Mouse (Mus musculus) embryo, embryonic 10 days (tissue): ENCODE measurements around the gene Gusb.
"Not testable (repeated sequence)": the region's sequence is repeated elsewhere in the genome, so short reads cannot be mapped to it uniquely, and the experiment has no call there.

Source experiments
- DNase-seq: peaks from one replicate; pipeline ENCODE4 v3.0.0-alpha.2; 2015; ENCODE audit warnings: low spot score

Gene Gusb

DNA sequence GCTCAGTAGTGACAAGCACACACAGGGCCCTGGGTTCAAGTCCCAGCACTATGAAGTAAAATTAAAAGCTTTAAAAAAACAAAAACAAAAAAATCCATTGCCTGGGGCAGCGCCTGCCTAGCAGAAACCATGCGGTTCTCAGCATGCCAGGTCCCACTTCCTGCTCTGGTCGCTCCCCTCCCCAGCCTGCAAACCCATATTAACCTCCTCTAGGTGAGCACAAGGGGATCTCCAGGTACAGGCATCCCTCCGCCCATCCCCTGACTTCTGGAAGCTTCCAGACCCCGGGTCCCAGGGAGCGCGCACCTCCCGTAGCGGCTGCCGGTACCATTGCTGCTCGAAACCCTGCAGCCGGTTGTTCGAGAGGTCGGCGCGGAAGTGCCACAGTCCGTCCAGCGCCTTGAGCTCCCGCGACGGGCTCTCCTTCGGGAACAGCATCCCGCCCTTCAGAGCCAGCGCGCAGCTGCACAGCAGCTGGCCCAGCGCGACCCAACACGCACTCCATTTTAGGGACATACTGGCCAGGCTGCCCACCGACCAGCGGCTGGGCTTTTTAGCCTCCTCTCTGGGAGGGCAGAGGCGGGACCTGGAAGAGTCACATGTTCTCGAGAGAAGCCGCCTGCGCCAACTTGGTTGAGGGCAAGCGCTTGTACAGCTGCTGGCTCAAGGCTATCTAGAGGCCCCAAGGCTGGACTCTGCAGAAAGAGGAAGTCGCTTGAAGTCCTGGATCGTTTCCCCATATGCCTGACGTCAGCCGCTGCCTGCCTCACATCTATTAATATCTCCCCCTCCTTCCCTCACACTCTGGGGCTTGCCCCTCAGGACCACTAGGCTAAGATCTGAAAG is at the start of gene Gusb:
TSS of gene Gusb (minus strand) at position 749 of the 846 bp plus-strand sequence.
- DNase-seq: peak; percentile 90

DNA sequence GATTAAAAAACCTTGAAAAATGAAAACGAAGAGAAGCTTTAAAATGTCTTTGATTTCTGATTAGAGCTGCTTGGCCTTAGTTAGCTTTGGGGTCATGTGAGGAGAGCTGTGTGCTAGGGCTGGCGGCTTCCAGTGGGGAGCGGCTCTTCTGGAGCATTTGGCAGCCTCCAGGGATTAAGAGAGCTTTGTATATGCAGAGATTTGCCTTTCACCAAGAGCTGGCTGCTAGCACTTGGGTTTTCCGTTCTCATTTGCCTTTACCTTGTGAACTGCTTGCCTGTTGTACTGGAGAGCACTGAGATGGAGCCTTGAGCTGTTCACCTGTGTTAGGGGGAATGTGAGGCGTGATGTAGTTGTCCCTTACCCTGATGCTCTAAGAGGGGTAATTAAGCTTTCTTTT is 49.7 kb upstream of the Gusb start:
- no peak for DNase-seq

DNA sequence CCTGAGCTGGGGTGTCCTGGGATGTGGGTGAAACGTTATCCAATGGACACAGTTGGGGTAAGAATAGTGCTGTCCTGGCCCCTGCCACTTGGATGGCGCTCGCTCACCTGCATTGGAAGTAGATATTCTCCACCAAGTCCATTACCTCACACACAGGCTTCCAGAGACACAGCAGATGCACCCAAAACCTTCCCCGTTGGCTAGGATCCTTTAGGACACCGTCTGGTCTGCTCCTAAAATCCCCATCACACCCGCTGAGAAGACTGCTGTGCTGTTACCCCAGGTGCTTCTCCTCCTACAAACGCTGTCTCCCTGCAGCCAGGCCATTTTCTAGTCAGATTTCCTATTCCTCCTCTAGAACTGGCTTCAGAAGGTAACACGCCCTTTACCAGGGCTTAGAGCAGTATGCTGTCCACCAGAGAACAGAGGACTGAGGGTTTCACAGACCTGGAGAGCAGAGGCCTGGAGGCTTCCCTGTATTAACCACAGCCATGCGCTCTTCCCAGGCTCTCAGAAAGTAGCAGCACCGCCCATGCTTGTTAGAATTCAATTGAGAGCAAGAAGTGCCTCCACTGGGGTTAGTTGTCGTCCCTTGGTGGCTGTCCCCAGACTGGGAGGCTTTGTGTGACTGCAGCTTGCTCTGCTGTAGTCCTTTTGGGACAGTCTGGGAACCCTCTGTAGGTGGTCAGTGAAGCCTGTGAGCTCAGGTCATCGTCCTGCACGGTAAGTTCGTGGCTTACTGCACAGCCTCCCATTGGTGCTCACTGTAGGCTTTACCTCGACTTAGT is 48.4 kb upstream of the Gusb start:
- no peak for DNase-seq

DNA sequence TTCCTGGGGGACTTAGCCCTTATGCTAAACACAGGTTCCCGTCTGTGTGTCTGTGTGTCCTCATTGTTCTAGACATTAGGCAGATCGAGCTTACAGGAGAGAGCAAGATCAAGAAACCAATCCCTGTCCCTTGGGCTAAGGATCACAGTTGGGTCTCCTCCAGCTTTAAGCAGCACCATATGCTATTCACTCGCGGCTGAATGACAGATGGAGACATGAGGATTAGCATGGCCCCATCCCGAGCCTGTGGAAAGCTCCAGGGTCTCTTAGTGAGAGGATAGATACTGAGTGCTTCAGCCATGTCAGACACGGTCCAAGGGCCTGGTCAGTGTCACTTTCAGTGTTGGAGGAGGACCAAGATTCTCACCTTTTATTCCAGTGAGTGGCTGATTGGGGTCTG is 47.6 kb upstream of the Gusb start:
- DNase-seq: no peak

DNA sequence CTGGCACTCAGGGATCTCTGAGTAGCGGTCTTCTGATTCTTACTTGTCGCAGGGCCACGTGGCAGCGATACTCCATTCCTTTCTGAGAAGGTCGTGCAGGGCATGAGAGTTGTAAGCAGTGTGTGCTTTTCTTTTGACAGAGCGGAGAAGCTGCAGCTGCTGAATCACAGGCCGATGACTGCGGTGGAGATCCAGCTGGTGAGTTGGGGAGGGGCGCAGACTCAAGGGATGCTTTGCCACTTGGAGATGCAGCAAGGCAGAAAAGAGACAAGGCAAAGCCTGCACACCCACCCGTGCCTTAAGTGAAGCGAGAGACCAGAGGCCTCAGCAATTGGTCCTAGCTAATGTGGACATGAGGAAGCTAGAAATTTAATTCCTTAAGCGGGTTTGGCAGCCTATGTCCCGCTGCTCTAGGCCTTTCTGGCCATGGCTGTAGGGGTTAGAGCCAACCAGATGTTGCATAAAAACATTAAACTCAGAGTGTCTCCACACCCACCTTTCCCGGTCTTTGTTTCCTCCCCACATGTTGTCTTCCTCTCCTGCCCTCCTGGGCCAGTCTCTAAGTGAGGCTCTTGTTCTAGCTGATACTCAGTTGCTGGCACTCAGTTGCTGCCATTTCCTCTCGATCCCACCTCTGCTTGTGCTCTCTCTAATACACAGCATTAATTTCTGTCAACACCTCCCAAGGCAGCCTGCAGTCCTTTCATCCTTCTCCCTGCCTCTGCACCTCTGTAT is 46.1 kb upstream of the Gusb start:
- no peak for DNase-seq

DNA sequence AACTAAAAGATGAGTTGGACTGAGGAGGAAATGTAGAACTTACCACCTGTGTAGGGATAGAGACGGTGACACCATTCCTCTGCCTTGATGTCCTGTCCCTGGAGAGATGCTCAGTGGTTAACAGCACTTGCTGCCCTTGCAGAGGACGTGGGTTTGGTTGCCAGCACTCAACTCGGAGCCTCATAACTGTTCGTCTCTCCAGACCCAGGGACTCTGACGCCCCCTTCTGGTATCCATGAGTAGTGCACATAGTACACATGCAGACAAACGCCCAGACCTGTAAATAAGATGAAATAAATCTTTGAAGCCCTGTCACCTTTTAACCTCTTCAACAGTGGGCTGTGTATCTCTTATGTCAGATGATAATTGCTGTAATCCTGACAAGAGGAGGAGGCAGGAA is 44.2 kb upstream of the Gusb start:
- no peak for DNase-seq

DNA sequence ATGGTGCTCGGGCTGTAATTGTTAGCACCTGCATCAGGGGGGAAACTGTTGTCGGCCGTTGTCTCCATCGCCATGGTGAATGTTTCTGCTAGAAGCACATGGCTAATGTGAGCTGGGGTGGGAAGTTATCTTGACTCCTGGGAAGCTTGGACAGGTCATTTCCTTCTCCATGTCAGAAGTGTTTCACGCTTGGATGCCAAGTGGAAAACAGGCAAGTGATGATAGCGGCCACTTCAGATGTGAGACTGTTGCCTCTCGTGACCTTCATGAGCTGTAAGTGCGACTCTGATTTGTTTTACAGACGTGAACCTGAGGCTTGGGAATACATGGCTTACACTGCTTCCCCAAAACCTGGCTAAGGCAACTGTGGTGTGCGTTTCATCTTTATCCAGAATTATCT is 43.7 kb upstream of the Gusb start:
- no peak for DNase-seq

DNA sequence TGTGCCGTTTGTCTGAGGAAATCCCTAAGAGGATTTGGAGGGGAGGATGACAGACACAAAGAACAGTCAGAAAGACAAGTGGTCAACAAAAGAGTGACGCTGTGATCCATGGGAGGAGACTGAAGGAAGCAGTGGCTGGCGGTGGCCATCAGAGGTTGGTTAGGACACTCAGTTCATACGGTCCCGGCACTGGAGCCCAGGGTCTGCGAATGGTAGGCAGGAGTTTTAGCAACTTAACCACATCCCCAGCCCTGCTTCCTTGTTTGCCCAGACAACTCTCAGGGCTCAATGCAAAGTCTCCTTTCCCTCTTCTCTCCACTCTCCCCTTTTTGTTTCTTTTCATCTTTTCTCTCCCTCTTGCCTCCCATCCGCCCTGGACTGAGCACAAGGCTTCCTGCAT is 43.3 kb upstream of the Gusb start:
- no peak for DNase-seq

DNA sequence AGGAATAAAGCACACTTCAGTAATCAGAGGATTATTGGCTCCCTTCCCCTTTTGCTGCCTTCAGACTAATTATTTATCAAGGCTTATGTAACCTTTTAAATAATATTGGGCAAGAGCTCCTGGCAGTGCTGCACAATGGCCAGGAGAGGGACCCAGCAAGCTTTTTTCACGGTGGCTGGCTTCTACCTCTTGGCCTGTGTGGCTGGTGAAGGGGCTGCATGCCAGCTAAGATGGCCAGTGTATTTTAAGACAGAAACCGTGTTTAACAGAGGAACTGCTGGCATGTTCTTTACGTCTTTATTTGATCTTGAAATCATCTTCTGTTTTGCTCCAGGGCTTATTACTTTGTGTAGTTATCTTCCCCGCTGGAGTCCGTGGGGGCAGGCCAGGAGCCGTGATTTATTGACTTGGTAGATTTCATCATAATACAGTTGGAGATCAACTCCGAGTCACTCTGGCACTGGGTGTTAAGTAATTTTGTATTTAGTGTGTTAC is 41.4 kb upstream of the Gusb start:
- DNase-seq: no peak

DNA sequence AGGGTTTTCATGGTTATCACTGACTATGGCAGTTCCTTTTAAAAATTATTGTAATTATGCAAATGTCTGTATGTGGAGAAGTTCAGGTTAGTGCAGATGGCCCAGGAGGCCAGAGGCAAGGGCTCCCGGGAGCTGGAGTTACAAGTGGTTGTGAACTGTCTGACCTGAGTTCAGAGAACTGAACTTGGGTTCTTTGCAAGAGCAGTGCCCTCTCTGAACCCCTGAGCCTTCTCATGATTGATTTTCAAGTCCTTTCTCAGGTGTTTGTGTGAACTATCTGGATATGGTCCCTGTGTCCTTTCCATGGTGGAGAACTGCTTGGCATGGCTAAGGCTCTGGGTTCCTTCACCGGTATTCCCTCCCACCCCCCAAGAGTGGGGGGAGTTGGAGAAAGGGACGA is 40.9 kb upstream of the Gusb start:
- DNase-seq: no peak

DNA sequence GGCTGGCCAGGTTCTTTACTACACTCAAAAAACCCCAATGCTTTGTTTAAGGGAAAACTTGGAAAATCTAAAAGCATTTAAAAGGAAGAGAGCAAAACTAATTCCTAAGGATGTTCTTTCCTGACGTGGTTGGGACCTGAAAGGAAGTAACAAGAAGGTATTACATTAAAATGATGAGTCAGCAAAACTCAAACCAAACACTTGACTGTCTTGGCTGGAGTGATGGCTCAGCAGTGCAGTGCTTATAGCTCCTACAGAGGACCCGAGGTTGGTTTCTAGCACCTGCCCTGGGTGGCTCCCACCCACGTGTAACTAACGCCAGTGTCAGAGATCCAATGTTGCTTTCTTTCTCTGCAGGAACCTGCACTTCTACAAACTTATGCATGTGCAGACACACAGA is 38.4 kb upstream of the Gusb start:
- DNase-seq: no peak

DNA sequence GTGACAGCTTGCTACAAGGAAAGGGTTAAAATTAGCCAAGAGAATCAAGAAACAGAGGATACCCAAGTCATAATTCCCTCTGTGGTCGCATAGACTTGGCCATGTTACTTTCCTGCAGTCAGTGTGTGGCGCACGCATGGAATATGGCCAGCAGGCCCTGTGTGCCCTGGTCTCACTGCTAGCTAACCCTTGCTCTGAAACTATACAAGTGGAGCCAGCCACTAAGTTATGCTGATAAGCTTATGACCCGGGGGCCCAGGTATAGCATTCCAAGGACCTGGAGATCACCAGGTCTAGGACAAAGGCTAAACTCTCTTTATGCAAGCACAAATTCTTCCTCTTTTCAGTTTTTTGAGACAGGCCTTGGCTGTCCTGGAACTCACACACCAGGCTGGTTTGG is 37.9 kb upstream of the Gusb start:
- DNase-seq: no peak

DNA sequence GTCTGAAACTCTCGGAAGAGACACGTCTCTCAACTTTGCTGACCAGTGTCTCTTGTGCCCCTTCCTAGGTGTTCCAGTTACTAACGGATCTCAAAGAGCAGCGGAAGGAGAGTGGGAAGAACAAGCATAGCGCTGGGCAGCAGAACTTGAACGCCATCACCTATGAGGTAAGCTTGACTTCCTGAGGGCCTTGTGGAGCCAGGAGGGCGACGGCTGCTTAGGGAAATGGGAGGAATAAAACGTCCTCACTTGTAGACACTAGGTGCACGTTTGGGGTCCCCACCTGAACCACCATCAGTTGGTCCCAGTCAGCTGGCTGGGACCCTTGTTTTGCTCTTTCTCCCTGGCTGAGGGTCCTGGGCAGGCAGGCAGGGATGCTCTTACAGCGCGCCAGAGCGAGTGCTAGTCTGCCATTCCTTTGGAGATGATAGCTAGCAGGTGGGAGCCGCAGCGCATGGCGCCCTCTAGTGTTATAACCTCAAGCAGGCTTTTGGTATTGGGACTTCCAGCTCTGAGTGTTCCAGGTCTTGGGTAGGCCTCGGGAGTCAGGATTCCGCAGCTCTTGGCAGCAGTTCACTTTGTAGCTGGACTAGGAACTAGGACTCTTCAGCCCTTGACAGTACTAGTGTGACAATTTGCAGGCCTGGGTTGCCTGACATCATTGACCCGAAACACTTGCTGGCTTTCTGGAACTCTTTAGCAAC is 35.1 kb upstream of the Gusb start:
- peak; percentile 85 for DNase-seq

DNA sequence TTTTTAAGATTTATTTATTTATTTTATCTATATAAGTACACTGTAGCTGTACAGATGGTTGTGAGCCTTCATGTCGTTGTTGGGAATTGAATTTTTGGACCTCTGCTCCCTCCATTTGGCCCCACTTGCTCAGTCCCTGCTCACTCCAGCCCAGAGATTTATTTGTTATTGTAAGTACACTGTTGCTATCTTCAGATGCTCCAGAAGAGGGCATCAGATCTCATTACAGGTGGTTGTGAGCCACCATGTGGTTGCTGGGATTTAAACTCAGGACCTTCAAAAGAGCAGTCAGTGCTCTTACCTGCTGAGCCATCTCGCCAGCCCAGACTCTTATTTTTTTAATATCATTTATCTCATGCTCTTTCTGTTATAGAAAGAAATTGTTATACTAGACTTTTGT is 33.5 kb upstream of the Gusb start:
- not testable (repeated sequence) for DNase-seq

DNA sequence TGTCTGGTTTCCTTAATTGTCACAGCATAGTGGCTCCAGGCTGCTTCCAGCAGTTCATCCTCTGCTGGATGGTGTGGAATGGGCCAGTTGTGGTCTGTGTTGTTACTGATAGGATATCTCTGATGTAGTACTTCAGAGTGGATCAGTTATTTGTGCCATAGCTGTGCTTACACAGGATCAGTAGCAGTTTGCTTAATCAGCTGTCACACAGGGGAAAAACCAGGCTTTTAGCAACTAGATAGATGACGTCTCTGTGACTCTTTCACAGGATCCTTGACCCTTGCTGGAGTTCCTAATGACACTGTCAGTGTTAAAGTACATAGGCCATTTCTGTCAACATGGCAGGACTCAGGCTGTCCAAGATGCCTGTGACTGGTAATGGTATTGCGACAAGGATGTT is 31.0 kb upstream of the Gusb start:
- no peak for DNase-seq

DNA sequence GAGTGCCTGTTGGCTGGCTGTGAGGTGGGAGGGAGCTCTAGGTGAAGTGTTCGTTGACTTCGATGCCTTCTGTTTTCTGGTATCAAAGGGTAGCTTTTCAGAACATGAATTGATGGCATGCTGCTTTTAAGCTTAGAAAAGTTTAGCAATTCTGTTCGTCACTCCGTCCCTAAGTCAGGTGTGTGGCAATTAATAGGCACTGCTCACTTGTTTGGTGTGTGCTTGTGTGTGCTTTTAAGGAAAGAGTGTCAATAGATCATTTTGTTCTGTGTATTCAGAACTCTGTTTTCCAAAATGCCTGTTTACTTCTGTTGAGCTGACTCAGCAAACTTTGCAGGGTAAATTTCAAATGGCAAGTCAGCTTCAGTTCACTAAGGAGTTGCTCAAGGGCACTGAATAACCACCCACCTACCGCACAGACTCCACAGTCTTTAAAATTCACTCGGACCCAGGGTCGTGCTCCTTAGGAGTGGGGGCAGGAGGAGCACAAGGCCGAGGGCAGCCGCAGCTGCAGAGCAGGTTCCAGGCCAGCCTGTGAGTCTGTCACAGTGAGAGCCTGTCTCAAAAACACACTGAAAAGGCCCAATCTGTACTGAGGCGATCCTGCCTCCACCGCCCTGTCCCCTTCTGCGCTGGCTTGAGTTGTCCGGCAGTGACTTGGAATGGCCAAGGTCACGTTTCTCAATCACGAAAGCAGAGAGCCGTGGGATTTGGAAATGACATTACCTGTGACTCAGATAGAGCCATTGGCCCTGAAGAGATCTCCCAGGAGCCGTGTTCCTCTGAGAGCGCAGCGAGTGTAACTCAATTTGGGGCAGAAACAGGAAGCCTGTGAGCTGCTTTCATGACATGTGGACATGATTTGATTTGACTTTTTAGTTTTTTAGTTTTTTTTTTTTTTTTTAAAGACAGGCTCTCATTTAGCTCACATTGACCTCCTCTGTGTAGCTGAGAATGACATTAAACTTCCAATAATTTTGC is 28.9 kb upstream of the Gusb start:
- DNase-seq: no peak

DNA sequence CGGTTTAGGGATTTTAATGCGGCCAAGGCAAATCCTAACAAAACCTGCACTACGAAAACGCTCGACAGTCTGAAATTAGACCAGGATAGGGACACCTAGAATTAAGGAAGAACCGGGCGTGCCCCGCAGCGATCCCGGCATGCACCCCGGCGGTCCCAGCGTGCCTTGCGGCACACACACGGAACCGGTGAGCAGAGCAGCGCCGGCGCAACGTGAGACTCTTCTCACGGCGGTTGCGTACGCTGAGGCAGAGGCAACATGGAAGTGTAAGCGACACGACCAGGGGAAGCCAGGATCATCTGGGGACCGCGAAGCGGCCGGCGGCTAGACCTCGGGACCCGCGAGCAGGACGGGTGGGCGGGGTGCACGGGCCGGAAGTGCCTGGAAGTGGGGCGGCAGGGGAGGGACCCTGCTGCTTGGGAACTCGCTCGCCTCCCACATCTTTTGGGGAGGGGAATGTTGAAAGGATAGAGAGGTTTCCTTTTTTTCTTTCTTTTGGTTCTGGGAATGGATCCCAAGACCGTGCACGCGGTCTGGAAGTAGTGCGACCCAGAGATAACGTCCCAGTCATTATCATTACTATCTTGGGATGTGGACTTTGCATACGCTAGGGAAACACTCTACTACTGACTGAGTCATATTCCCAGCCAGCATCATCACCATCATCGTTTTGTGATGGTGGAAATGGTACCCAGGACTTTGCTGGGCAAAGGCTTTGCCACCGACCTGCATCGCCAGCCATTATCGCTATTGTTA is 26.5 kb upstream of the Gusb start, which contains the start of the genes Asl and Crcp:
TSS of gene Asl (minus strand) at position 106 of the 756 bp plus-strand sequence.
TSS of gene Crcp (plus strand) at position 149 of the 756 bp plus-strand sequence.
- peak; percentile 85 for DNase-seq

DNA sequence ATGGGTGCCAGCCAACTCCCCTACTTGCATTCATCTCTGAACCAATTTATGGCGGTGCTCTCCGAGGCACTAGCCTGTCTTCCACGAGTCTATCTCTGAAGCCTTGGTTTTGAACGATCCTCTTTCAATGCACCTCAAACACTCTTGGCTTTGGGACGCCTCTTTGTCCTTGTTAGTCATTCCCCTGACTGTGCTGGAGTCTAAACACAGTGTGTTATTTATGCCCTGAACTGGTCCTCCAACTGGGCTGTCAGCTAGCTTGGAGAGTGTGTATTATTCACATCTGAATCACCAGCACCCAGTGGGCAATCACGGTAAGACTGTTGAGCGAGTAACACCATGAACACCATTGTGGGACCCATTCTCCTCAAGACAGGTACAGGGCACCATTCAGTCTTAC is 24.8 kb upstream of the Gusb start:
- DNase-seq: no peak

DNA sequence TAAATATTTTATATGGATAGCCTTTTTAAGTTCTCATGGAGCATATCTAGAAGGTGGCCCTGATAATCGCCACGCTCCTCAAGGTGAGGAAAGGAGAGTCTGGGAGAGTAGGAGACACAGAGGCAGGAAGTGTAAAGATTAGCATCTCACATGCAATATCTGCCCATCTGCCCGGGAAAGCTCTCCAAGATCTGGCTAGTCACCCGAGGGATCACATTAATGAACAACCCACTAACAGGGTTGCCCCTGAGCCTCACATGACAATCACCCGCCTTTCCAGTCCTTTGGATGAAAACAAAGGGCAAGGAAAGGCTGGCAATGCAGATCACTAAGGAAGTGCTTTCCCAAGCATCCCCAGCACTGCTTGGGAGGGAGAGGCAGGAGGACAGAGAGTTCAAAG is 24.3 kb upstream of the Gusb start:
- no peak for DNase-seq
